Mouse (Mus musculus) testis, postnatal 10 days (tissue): ENCODE measurements around the gene Olfr459.

ENCODE experiments used
- DNase-seq: peaks from one replicate; pipeline ENCODE4 v3.0.0; 2021; ENCODE audit warnings: low spot score

The Olfr459 gene

DNA sequence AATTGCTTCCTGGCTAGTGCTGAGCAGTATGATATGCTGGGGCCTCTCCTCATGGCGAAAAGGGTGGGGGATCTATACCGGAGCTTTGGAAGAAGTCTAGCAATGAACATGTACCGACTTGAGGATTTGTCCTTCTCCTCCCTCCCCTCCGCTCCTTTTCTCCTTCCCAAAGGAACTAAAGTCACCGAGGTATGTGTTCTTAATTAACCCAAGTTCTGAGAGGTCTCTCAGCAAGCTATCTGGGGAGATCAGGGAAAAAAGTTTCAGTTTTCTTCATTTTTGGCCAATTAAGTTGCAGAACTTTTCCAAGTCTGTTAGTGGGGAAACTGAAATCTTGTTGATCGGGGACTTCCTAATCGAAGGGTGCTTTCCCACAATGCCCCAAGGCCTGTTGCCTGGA lies at the start of gene Olfr459:
Gene Olfr459, minus strand, starts transcription at position 101 of the 400 bp plus-strand sequence.
- DNase-seq: no peak

DNA sequence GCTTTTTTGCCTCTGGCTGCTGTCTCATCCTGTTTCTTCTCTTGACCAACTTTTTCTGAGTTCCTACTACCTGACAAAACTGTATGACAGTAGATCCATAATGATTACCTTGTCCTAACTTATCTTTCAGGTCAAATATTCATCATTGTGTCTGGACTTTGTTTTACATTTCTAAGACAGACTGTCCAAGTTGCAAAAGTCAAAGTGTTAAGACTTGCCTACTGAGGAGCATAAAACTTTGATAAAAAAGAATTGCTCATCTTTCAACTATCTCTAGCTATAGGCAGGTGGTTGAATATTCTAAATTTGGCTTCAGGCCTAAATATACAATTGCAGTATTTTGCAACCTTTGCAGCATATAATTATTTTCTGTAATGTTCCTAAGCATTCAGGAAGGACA lies 49.1 kb upstream of the Olfr459 start:
- DNase-seq: no peak

DNA sequence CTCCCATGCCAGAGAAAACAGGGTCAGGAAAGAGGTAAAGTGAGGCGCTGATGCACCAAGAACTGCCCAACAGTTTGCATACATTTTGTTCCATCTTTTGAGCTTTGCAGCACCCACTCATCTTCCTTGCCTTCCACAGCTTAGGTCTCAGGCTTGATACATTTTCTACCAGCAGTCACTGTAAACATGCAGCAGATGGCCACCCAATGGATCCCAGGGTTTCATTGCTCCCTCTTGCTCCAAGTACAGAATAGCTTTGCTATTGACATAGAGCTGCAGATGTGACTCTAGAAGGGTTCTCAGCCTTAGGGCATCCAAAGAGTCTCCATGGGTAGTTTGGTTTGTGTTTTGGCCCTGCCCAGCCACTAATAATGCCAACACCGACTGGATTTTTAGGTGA lies 11.7 kb upstream of the Olfr459 start:
- DNase-seq: no peak

DNA sequence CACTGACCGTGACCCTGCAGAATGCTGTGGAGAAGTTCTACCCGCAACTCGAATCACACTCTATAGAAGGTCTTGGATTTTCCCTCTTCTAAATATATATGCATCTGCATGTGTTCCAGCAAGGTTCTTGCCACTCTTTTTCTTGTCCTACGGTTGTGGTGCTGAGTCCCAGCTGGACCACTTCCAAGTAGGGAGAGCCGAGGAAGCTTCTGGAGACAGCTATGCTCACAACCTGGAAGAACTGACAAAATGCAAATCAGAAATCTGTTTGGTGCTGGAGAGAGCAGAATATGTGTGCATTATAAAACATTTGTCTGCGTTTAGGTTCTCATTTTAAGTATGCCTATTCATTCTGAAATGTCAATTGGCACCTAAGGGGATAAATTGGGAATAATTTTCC lies 744 bp upstream of the Olfr459 start:
- DNase-seq: no peak

DNA sequence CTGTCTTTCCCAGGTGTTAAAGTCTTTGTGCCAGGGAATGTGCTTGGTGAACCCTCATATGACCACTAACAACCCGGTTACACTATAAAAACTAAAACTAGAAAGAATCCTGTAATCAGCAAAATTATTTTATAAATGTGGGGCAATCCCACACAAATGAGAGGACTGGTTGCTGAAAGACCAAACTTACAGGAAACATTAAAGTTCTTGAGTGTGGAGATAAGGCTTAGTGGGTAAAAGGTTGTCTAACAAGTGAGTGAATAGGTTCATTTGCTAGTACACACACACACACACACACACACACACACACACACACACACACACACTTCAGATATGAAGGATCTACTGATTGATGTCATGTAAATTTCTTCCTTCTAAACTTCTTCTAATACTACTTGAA lies 5.1 kb downstream of the Olfr459 start:
- no peak for DNase-seq

DNA sequence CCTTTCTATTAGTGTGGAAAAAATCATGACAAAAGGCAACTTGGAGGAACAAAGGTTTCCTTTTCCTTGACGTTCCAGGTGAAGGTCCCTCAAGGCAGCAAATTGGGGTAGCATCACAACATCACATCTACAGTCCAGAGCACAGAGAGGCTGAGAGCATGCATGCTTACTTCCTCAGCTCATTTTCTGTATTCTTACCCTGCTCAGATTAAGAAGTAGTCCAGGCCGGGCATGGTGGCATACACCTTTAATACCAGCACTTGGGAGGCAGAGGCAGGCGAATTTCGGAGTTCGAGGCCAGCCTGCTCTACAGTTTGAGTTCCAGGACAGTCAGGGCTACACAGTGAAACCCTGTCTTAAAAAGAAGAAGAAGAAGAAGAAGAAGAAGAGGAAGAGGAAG lies 10.7 kb downstream of the Olfr459 start:
- DNase-seq: no peak

DNA sequence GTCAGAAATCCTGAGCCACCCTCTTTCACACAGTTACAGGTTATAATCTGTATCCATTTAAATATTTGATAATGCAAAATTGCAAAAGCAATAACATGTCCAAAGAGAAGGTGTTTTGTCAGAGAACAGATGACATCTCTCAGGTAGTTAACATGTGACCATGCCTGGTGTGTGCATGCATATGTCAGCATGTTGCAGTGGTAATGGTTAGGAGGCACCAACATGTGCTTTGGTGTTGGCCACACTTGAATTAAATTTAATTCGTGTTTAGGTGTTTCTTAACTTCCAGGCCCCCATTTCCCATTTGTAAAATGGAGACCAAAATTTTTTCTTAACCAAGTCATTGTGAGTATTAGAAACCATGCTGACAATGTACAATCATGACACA lies 12.6 kb downstream of the Olfr459 start:
- no peak for DNase-seq

DNA sequence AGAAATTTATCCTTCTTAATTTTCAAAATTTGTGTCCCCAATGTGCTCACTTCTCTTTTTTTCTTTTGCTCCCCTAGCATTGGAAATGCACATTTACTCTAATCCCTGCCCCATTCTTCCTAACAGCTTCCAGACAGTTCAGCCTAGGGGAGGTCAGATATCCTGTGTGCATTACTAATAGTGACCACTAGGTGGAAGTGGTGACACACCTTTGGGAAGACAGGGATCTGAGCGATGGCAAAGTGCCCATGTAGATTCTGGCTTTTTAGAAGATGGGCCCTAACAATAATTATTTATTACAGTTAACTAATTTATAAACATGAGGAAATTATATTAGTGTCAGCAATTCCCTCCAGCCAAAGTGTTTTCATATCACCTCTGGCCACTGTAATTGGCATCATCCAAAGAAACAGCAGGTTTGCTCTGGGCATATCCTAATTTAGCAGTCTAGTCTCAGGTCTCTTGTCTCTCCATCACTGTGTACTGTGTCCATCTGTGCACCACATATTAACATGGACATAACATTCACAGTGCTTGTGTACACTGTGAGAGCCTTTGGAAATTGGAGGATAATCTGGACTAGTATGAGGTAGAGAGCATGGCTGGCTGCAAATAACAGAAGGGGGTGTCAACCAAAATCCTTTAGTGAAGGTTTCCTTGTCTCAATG lies 13.1 kb downstream of the Olfr459 start:
- peak; percentile 57 for DNase-seq

DNA sequence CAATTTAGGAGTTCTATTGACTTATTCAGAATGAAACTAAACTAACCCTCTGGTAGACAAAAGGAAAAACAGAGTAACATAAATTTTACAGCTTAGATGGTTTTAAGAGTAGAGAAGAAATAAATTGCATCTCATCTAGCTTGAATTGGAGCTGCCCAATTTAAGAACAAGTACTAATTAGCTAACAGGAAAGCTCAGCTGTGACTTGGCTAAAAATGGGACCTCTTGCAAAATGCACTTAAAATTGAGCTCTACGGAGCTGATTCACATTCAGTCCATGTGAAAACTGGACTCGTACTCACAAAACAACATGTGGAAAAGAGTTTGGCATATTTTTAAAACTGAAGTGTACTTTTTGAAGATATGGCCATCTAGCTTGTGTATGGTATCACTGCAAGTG lies 15.4 kb downstream of the Olfr459 start:
- no peak for DNase-seq

DNA sequence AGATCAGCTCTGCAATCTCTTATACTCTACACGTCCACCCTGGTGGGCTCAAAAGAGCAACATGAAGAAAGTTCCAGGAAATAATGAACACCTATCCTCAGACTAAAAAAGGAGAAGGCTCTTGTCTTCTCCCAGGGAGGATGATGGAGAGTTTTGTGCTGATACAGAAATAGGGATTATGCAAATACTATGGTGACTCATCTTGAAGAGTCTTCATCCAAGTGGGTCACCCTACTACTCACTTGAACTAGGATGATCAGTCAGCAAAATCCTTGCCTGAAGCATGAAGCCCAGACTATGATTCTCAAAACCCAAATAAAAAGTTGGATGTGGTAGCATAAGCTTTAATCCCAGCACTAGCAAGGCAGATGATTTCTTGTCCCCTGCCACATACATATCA lies 16.6 kb downstream of the Olfr459 start:
- no peak for DNase-seq

DNA sequence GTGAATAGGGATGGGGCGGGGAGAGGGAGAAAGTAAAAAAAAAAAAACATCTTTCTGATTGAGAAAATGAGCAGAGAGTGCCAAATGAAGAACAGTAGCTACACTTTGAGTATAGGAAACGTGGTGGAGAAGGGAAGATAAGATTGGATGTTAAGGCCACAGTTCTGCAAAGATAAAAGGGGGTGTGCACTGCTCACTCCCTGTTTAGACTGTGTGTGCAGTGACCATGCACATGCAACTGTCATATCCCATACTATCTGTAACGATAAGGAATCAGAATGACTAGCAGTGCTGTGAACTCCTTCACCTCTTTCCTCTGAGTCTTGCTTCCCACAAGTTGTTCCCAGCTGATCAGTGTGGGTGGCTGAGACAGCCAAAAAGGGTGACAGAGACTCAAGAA lies 17.8 kb downstream of the Olfr459 start:
- no peak for DNase-seq

DNA sequence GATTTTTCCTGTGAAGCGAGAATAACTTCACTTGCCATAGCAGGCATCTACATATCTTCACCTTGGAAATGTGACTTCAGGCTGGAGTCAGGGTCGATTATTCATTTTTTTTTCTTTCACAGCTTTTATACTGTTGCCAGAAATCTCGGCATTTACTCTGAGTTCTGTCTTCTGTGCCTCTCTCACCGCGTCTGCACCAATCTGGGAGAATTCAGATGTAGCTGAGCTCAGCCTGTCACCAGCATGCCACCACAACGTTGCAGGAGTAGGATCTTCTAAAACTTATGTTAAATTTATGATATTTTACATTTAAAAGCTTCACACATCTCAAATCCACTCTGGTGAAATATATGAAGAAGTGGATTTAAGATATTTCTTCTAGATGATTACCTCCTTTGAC lies 20.4 kb downstream of the Olfr459 start:
- no peak for DNase-seq

DNA sequence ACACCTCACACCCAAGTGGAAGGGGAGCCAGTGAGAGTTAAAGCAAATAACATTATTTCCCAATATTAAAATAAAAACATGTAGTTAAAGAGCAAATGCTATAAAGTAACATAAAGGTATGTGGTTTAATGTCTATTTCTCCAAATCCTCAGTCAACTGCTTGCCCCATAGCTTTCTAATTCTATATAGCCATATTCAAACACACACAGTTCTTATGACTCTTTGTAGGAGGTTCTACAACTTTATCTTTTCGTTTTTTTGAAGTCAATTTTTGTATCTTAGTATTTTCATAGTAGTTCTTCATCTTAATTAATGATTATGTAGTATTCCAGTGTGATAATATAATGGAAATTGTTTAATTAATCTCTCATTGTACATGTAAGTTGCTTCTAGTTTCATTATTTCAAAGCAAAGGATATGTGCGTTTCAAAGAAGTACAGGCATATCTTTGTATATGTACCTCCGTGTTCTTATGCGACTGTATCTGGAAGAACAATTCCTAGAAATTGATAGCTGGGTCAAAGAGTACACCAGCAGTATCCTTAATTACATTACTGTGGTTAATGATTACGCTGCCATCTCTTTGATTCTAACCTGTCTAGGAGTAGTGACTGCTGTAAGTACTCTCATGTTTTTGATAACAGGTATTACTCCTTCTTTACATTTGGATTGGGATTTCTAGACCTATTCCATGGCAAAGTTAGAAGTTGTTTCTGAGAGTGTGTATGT lies 30.1 kb downstream of the Olfr459 start:
- no peak for DNase-seq

DNA sequence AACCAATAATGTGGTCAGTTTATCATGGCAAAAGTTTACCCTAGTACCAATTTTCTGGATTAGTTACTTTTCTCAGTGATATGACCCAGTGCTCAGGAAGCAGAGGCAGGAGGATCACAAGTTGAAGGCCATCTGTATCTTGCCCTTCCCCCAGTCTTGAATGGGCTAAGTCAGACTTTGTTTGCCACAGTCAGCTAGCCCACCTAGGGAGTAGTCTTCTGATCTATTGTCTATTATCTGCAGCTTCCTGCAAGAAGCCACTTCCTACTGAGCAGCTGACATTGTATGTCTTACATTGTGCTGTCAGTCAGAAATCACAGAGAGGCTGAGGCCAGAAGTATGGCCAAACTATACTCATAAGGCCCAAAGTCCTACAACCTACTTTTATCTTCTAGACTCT lies 33.9 kb downstream of the Olfr459 start:
- DNase-seq: no peak

DNA sequence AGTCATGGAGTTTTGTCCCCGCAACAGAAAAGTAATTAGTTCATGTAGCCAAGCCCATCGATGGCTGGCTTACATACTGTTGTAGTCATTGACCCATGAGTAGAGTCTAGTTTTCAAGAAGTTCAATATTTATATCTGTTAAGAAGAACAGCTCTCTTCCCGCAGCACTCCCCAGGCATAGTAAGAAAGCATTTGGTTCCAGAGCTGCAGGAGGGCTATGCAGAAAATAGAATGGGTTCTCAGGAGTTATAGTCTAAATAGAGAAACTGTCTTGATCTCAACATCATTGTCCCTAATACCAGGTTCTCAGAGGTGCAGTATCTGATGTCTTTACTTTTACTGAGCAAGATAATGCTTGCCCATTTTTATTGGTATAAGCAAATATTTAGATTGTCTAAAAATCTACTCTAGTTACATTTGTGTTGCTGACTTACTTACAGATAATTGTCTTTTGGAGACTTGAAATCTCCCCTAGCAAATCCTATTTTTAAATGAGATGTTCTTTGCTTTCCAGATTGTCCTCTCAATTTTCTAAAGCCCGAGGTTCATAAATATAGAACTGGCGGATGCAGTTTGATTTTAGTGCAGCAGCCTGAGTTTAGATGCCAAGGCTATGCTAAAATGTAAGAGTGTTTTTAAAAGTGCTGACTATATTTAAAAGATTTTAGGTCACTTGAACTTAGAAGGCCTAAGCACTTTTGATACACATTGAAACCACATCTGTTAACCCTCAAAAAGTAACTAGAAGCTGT lies 40.1 kb downstream of the Olfr459 start:
- DNase-seq: no peak

DNA sequence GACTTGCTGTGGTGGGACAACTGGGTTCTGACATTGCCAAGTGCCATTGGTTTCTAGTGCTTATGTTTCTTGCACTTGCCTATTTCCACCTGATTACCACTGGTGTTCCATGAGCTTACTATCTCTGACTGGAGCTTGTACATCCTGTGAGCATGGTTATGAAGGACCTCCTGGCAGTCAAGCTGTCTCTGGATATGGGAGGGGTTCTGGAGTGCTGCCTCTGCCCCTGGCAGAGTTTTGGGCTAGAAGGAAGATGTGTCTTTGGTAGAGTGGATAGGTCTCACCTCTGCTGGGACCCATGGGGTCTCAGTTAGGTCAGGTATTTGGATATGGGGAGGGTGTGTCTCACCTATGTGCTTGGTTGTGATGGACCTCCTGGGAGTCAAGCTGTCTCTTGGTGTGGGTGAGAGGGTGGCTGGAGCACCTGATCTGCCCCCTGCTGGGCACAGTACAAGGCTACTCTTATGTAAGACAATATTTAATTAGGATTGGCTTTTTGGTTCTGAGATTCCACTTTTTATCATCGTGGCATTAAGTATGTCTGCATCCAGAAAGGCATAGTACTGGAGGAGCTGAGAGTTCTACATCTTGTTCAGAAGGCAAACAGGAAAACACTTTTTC lies 46.9 kb downstream of the Olfr459 start:
- DNase-seq: no peak

DNA sequence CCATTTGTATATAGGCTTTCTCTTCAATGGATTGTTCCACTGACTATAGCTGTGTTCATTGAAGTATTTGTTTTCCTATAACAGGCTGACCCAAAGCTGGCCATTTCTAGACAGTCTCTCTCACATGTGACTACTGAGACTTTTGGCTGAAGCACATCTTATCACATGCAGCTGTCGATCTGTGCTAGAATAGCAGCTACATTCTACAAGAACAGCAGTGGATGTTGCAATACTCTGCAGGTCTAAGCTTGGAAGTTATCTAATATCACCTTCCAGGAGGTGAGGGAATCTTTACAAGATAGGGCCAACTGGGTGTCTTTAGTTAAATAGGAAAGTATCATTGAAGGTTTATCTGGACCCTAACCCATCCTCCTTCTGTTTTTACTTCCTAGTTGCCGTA lies 53.5 kb downstream of the Olfr459 start:
- DNase-seq: no peak
